Mouse (Mus musculus) testis, postnatal 10 days (tissue): ENCODE measurements at regions not wholly inside any gene's neighbourhood (a gene's known extent, or its start where the extent isn't known, plus 50 kb on each side); places are given as distances from the start of the nearest gene placed in this dataset.

ENCODE experiments used
- DNase-seq: peaks from one replicate; pipeline ENCODE4 v3.0.0; 2021; ENCODE audit warnings: low spot score

DNA sequence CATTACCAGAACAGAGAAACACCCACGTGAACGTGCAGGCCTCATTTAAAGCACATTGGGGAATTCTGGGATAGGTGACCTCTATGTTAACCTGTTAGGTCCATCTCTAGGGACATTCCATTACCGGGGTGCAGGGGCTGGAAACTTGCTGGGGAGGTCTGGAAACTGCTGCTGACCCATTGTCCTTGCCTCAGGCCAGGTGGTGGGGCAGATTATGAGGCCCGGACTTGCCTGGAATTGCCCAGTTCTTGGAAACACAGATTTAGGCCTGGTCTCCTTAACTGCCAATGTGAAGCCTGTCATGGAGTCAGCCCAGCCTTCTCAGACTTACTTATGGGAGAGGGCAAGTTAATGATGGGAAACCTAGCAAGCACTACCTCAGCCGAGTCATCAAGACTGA is 175.3 kb upstream of the Klf7 start:
- DNase-seq: no peak

DNA sequence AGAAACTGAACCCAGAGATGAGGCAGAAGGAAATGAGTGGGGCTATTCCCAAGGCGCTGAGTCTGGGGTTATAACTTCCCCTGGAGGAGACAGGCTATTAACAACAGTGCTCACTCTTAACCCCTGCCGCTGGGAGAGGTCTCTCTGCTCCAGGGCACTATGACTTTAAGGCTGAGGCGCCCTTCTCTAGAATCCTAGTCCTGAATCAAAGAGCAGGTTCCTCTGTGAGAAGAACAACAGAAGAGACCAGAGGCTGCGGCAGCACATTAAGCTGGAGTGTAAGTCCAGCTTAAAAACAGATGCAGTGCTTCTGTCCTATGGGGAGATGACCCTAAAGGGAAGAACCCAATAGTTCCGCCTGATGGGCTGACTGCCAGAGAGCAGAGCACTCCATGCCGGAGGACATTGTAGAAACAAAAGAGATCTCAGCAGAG is 173.4 kb upstream of the Klf7 start:
- DNase-seq: peak; percentile 47

DNA sequence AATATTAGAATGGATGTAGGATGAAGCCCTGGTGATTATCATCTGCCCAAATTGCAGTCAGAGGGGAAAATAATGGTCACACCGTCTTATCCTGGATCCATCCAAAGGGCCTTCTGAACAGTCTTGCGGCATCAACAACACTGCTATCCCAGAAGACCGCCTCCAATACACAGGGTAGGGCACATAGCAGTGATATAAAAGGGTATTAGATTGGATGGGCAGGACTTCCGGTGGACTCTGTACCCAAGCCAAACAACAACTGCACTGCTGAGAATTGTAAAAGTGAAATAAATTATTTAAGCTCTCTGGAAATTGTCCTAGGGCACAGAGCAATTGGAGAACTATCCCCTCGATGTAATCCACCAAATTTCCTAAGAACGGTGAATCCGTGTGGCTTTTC is 173.0 kb upstream of the Klf7 start:
- DNase-seq: no peak

DNA sequence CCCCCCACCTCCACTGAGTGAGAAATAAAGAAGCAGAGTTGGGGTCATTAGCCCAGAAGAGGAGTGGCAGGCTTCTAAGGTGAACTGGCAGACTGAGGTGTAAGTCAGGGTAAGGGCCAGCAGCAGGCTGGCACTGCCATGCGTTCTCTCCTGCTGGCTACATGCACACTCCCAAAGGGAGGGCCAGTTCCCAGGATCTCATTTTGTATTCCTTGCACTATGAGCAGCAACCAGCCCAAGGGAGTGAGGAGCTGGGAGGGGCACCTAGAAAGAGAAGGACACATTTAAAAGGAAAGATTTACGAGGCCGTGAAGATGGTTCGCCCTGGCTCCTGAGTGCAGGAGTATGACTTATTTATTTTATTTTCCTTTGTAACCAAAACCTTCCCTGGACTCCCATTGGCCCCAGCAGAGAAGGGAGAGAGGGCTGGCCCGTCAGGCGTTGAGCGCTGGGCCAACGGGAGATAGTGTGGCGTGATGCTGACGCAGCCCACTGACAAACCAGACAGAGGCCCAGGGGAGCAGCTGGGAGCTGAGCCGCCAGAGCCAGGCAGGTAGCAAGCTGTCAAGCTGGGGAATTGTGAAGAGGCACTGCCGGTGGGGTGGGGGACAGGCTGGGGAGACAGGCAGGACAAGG is 166.8 kb upstream of the Klf7 start:
- DNase-seq: peak; percentile 49

DNA sequence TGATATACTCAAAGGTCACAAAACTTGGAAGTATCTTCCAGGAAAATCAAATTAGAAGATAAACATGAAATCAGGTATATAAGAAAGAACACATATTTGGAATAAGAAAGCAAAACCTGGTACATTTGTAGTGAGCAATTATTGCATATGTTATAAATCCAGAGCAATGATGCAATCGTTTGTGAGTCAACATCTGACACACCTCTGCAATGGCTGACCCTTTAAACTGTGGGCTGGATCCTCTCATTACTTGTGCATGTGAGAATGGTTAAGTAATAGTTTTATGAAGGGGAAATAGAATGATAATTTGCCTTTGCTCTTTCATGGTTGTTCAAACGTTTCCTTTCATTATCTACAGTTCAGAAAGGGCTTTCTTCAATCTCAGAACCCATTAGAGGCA is 165.0 kb upstream of the Klf7 start:
- DNase-seq: no peak

DNA sequence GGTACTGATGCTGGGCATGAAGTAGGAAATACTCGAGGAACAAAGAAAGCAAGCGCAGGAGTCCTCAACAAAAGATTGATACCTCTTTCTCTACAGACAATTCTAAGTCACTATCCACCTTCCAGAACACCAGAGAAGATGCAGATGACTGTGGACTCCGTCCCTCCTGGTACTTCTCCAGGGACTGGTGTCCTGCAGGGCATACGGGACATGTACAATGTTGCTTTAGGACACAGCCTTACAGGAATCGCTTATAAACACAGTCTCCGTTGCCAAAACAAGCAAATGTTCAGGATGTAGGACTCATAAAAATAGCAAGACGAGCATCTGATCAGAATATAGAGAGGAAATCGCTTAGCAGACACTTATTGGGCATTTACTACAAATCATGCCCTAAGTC is 162.6 kb upstream of the Klf7 start:
- no peak for DNase-seq

DNA sequence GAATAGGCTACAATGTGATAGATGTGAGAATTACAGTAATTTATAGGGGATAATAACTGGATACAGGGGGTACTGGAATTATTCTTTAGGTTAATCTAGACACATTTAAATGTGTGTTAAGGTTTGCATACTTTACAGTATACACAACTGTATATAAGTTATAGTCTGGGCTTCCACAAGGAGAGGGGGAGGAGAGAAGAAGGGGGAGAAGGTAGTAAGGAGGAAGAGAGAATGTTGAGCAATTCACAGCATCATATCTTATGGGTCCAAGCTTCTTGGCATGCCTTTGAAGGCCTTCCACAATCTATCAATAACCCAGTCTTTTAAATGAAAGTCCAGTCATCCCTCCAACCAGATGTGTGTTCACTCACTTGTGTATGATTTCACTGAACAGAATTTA is 153.8 kb upstream of the Klf7 start:
- DNase-seq: no peak

DNA sequence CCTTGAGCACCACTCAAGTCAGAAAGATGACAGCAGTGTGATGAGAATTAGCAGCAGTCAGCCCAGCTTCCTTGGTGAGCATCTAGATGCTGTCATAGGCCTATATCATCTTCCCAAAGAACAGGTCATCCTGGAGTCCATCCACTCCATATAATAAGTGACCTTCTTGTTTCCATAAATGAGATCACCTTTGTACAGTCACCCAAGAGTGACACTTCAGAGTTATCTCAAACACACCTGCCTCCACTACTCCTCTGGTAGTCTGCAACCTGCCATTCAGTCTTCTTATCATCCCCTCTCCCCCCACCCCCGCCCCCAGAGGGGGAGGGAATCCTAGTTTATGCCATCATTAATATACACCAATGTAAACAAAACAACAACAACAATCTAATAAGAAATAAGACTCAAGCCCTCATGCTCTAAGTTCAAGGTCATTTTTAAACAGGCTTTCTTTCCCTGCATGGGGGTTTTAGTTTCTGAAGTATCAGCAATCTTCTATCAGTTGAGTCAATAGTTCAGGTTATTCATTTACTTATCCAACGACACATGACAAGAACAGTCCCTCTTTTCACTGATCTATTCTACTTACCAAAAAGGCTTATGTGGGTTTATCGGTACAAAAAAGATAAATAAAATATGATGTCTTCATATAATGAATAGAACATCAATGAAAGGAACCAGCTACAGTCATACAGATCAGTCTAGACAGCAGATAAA is 153.2 kb upstream of the Klf7 start:
- DNase-seq: no peak

DNA sequence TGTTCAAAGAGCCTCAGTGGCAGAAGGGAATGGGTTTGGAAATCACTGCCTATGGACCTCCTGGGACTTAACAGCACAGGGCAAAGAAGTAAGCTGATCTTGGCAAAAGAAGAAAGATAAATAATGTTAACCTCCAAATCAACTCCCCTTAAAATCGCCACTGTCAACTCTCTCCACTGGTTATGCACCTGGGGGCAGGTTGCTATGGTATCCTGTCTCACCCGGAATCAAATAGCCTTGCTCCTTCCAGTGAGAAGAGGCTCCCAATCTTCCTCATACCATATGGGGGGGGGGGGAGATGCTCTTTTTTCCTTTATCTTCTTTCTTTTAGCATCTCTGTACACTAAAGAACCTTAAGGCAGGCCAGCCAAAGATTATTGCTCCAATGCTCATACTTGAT is 135.2 kb upstream of the Klf7 start:
- DNase-seq: no peak

DNA sequence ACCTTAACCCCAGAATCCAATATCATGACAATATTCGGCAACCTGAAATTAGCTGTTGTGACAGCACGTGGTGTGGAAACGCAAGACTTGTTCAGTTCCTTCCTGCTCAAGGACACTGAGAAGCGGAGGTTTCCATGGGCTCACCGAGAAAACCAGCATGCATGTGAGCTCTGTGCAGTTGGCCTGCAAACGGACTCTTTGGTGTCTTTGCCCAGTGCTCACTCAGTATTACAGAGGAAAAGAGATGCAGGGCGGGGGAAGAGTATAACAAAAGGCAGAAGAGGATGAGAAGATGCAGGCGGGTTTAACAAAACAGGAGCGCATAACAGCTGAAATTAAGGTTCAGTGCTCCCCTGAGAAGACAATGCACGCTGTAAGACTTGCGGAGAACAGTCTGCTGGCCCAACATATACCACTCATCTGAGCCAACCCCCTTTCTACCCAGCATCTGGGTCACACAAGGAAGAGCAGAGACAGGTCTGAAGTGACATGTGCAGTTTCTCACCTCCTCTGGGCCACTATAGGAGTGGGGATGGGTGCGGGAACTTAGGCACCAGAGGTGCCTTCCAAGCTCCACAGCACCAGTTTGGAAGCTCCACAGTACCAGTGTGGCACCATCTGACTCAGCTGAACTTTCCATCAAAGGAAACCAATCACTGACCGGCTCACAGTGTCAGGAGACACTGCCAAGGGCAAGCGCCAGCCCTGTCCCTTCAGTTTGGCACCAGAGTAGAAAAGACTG is 133.6 kb upstream of the Klf7 start:
- no peak for DNase-seq

DNA sequence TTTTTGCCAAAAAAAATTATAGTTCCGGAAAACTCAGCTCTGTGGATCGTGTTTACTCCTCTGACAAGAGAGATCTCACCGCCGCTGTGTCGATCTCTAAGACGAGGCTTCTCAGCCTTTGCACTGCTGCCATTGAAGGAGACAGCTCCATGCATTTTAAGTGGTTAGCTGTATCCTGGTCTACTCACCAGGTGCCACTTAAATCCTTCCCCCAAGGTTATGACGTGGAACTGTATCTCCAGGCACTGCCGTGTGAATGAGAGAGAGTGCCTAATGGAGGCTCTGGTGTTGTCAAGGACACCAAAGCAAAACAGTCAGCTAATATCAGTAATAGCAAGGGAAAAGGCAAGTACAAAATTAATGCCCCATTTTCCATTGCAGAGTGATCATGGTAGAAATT is 132.6 kb upstream of the Klf7 start:
- no peak for DNase-seq

DNA sequence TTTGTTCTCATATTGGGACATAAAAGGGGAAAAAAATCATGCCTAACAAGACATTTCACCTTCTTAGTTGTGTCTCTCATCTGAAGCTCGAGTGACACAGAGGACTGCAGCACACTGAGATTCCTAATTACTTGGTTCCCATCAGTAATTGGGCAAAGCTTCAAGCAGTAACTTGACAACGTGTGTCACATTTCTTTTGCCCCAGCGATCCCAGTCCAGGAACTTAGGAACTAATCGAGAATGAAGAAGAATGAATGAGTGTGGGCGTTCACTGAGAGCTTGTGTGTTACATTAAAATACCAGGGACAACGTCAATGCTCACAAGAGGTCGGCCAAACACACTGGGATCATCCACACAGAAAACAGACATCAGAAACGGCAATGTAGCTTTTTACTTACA is 131.9 kb upstream of the Klf7 start:
- no peak for DNase-seq

DNA sequence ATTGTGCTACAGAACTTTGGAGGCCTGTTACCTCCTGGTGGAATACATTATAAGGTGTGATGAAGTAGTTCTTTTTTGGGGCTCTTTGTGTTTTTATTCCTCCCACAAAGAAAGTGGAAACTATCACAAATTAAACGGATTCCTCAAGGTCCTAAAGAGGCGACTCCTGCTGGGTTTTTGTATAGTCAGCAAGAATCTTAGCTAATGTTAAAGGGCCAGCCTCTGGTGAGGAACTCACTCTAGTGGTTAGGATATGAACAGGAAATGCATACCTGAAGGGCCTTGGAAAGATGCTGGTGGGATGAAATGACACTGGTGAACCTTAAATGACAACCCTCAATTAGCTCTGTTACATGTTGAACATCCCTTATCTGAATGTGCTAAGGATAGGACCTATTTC is 120.3 kb upstream of the Klf7 start:
- no peak for DNase-seq

DNA sequence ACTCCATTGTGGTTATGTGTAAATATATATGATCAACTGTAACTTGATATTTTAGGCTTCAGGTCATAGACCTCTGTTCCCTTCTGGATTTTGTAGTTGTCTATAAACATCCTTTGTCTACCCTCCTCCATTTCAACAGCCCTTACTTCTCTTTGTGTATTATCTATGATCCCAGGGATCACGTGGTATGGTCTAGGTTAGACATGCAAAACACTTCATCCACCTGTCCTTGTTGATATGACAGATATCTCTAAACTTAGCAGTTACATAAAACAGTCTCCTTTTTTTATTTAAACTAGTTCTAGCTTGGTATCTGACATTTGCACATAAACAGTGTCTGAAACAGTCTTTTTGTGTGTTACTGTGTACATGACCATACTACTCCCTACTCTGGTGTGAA is 107.6 kb upstream of the Klf7 start:
- DNase-seq: no peak

DNA sequence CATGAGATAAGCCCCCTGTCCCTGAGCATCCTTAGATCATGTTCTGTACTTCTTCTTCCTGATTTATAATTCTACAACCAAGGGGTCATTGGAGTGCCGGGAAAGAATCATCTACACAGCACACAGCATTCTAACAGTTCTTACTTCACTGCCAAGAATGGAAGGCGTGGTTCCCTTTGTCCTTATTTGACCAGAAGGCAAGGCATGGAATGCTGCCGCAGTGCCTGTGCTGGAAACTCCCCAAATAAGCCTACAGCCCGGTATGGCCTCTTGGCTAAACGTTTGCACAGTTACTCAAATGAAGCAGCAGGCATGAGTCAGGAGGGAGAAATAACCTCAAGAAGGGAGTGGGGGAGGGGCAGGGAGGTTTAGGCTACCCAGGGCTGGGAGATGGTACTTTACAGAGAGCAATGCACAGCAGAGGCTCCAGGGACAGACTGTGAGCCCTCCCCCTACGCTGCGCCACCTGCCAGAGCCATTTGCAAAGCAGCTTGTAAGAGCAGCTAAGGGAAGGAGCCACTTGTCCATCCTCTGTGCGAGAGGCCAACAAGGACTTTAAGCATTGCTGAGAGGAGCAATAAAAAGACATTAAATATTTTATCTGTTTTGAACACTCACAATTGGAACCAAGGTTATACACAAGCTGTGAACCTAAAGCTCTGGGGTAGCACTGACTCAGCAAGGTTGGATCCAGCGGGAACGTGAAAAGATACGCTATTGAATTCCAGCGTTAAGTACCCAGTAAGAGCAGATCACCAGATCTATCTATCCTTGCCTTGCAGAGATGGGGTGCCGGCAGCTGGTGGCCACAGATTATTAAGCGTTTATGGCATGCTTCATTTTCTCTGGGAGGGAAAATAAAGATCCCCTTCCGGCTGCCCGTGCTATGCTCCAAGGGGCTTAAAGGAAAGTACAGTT is 104.2 kb upstream of the Klf7 start:
- peak; percentile 54 for DNase-seq

DNA sequence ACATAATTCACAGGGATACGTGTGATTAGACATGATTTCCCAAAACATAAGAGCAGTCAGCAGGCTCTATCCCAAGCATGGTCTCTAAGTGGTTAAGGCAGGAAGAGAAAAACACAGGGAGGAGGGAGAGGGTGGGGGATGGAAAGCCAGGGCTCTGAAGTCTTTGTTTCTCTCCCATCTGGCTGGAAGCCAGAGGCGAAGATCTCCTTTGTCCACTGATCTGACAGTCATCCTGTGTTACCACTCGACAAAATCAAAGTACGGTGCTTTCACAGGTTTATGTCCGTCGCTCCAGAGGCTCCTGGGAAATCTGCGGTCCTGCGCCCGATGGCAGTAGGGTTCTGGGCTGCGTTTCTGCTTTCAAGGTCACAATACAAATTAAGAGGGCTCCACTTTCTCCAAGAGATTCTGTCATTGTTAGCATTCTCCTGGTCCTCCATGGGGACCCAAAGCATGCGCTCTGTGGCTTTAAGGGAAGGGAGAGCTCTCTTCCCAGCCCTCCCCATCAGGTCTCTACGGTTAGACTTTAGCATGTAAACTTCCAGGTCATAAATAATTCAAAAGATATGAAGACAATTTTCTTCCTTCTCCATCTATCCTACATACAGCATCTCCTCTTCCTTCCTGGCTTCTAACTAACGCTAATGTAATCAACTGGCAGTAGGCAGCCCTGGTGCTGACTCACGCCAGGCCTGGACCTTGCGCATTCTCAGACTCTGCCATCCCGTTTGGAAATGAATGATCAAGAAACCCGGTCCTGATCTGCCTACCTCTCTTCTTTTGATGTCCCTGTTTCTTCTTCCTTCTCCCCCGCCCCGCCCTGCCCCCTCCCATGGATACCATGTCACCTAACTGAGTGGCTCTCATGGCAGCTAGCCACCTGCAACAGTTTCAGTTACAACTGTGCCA is 102.0 kb upstream of the Klf7 start:
- peak; percentile 45 for DNase-seq

DNA sequence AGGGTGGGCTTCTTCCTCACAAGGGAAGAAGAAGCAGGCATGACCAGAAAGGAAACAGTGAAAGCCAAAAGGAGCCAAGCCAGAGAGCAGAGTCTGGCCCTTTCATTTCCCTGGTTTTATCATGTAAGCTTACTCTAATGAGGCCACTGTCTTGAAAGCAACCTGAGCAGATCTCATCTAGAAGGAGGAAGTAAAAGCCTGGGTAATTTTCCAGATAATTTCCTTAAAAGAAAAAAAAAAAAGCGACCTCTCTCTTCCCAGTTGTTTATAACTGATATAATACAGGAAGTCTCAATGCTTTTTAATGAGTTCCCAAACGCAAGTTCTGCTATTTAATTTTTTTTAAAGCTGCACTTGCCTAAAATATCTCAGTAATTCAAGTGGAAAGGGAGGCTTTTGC is 100.4 kb upstream of the Klf7 start:
- DNase-seq: no peak

DNA sequence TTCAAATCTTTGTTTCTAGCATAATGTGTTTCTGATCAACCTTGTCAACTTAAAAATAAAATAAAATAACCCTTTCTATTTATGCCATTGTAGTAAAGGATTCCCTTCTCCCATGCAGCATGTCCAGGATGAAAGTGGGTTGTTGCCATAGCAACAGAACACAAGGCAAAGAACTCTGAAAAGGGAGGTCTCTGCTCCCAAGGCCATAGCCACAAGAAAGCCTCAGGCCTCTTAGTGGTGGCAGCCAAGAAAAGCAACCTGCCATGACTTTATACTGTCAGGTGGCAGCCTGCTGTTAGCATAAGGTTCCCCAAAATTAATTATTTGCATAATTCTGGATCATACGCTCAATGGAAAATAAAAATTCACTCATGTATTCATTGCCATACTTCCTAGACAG is 98.4 kb upstream of the Klf7 start:
- no peak for DNase-seq

DNA sequence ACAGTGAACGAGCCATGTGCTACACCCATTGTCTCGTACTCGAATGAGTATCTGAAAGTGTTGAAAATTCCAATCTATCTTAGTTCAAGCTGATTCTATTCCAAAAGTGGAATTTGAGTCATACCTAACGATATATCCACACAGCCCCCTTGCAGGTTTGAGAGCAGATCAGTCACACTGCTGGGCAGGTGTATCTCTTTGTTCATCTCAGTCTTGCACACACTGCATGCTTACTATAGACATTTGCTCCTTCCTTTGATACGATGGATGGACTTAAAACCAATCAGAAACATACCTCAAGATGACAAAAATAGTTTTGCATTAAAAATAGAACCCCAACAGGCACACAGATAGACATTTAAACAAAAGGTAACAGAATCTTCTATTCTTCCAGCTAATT is 98.0 kb upstream of the Klf7 start:
- no peak for DNase-seq

DNA sequence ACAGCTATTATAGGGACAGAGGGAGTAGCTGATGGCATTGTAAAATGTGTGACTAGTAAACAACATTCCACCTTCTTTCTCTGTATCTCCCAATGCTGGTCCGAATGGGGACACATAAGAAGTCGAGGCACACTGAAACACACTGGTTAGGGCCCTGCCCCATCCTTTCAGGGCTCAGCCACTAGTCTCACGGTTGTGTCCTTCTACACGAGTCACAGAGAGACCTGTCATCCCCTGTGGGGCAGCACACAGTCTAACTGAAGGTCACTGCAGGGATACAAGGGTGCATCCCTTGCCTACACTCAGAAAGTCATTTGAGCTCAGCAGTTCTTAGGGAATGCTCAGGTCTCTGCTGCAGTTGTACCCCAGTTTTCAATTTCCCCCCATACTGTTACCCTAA is 93.6 kb upstream of the Klf7 start:
- DNase-seq: no peak

DNA sequence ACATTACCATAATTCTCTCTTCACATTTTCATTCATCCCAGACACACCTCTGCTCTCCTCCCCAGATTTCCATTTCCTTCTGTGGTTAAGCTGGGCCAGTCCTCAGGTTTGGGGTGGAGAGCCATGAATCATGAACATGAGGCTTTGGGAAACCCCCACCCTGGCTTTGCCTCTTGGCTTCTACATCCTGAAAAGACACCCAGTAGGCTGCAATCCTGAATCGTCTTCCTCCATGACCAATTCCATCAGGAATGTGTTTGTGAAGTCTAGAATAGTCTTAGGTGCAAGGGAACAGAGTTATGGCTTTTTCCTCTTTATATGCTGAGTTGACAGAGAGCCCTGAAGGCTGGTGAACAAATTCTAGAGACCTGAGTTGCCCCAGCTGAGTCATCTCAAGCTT is 87.0 kb upstream of the Klf7 start:
- DNase-seq: no peak
